In the genomic region with DNA sequence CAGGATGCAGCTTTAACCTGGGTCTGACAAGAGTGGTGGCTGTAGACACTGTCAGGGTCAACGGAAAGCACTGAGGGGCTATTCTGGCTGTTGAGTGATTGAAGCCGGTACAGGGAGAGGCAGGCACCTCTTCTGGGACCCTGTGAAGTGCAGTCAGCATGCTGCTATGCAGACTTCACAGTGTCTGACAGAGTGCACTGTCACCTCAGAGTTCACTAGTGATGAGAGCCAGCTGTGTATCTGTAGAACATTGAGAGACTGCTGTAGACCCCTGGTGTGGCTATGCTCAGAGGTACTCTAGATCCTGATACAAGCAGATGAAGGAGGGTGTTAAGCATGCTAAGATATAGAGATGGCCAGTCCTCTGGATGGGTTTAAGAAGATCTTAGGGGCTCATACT, we compare ENCODE assay signal across 18 mouse cellular contexts.
A peak's percentile ranks its signal among the peaks of the same experiment; 100 is the strongest.
DNase-seq lines count a peak whose midpoint lies in the region; ATAC-seq lines count a peak whose summit lies in the region.
"Had no signal": no experiment of that assay in that cellular context is flagged by ENCODE, and none has a peak within 500 bp of the region (broad histone marks: within the 10 kb centered on the region; RNA-seq: fewer than 3 reads in every experiment).

No protein-coding gene starts in this region.

- H3K27ac ChIP-seq in hindbrain, embryonic 13.5 days: peak overlapping the region; percentile 55
- no peak overlapping the region for H3K27ac ChIP-seq in hindbrain, embryonic 16.5 days (ENCODE audit: low read depth, low read length)
- no peak overlapping the region for H3K27ac ChIP-seq in neural tube, embryonic 15.5 days (replicated peaks)
- H3K27ac ChIP-seq: embryonic facial prominence, embryonic 13.5 days; gastrocnemius, adult 2 months; heart, embryonic 13.5 days; intestine, embryonic 15.5 days had no signal

- no peak overlapping the region for H3K4me2 ChIP-seq in hindbrain, embryonic 13.5 days
- no peak overlapping the region for H3K4me2 ChIP-seq in hindbrain, embryonic 16.5 days (ENCODE audit: low read length)
- no peak overlapping the region for H3K4me2 ChIP-seq in neural tube, embryonic 15.5 days
- H3K4me2 ChIP-seq: embryonic facial prominence, embryonic 13.5 days; heart, embryonic 13.5 days; intestine, embryonic 15.5 days had no signal

- no peak overlapping the region for H3K4me3 ChIP-seq in hindbrain, embryonic 13.5 days
- no peak overlapping the region for H3K4me3 ChIP-seq in hindbrain, embryonic 16.5 days (ENCODE audit: low read length)
- H3K4me3 ChIP-seq in neural tube, embryonic 15.5 days (replicated peaks): no peak overlapping the region
- H3K4me3 ChIP-seq: embryonic facial prominence, embryonic 13.5 days; gastrocnemius, adult 2 months; heart, embryonic 13.5 days; intestine, embryonic 15.5 days had no signal

- WGBS in hindbrain, embryonic 13.5 days: 79% methylated on average over 2 of the region's 2 CpGs
- WGBS in hindbrain, embryonic 16.5 days: 80% methylated on average over 2 of the region's 2 CpGs
- 74% methylated on average over 2 of the region's 2 CpGs for WGBS in neural tube, embryonic 15.5 days

- no peaks in the 10 kb centered on the region for H3K9me3 ChIP-seq in hindbrain, embryonic 13.5 days
- H3K9me3 ChIP-seq in hindbrain, embryonic 16.5 days (ENCODE audit: control insufficient read depth, low read length): no peaks in the 10 kb centered on the region
- H3K9me3 ChIP-seq in neural tube, embryonic 15.5 days (replicated peaks): no peaks in the 10 kb centered on the region
- H3K9me3 ChIP-seq: embryonic facial prominence, embryonic 13.5 days; heart, embryonic 13.5 days; intestine, embryonic 15.5 days had no signal

- no peak overlapping the region for H3K9ac ChIP-seq in hindbrain, embryonic 13.5 days
- H3K9ac ChIP-seq in hindbrain, embryonic 16.5 days (ENCODE audit: low read depth, low read length): no peak overlapping the region
- H3K9ac ChIP-seq in neural tube, embryonic 15.5 days (replicated peaks): no peak overlapping the region
- H3K9ac ChIP-seq: embryonic facial prominence, embryonic 13.5 days; heart, embryonic 13.5 days; intestine, embryonic 15.5 days had no signal

- H3K36me3 ChIP-seq in hindbrain, embryonic 13.5 days: no peaks in the 10 kb centered on the region
- H3K36me3 ChIP-seq in hindbrain, embryonic 16.5 days (ENCODE audit: control insufficient read depth, insufficient read depth, low read length): no peaks in the 10 kb centered on the region
- no peaks in the 10 kb centered on the region for H3K36me3 ChIP-seq in neural tube, embryonic 15.5 days
- H3K36me3 ChIP-seq: embryonic facial prominence, embryonic 13.5 days; heart, embryonic 13.5 days; intestine, embryonic 15.5 days had no signal

- no peak for ATAC-seq in hindbrain, embryonic 13.5 days (ENCODE audit: low FRiP score)
- ATAC-seq in hindbrain, embryonic 16.5 days: no peak
- 0 out of 2 replicates have a peak, but pooled peaks have one; percentile 14 for ATAC-seq in neural tube, embryonic 15.5 days (ENCODE audit: low FRiP score)
- ATAC-seq: intestine, embryonic 15.5 days had no signal

- H3K4me1 ChIP-seq in hindbrain, embryonic 13.5 days (replicated peaks): peaks cover 19% of the 10 kb centered on the region
- H3K4me1 ChIP-seq in hindbrain, embryonic 16.5 days (ENCODE audit: control insufficient read depth, insufficient read depth, low read depth, low read length): peaks cover 5% of the 10 kb centered on the region
- H3K4me1 ChIP-seq in neural tube, embryonic 15.5 days: peaks cover 6% of the 10 kb centered on the region

- peak; percentile 78 for DNase-seq in heart, adult 11 months
- no peak for DNase-seq in heart, postnatal 10 days
- DNase-seq in neural tube, embryonic 10.5 days (ENCODE audit: extremely low spot score, low spot score): no peak
- DNase-seq: adrenal gland, adult 2 months; adrenal gland, postnatal 25 days; cerebellum, adult 18-20 months; cerebellum, adult 9-11 months; cerebellum, postnatal 36 days; gastrocnemius, adult 2 months; gastrocnemius, postnatal 25 days; heart, postnatal 4 days; kidney, adult 2 months had no signal

- intact Hi-C loops in heart, postnatal 10 days (cut with DNase I): no loop called here

- no peaks in the 10 kb centered on the region for H3K27me3 ChIP-seq in hindbrain, embryonic 13.5 days
- no peaks in the 10 kb centered on the region for H3K27me3 ChIP-seq in hindbrain, embryonic 16.5 days (replicated peaks; ENCODE audit: control insufficient read depth, insufficient read depth, low read length)
- H3K27me3 ChIP-seq in neural tube, embryonic 15.5 days (replicated peaks): no peaks in the 10 kb centered on the region
- H3K27me3 ChIP-seq: embryonic facial prominence, embryonic 13.5 days; intestine, embryonic 15.5 days had no signal
